Mouse (Mus musculus): ENCODE results near the gene Naa16.
"Not testable (repeated sequence)": the region's sequence is repeated elsewhere in the genome, so short reads cannot be mapped to it uniquely, and the experiment has no call there.

Gene Naa16

GRCm38 (mm10) chr14:79390265-79390926 lies at the start of gene Naa16:
TSS of gene Naa16 (minus strand) at chr14:79390778.
- DNase-seq (ENCODE audit: extremely low read depth, low read depth) = peak; percentile 52

GRCm38 (mm10) chr14:79434068-79434467 lies 43.5 kb upstream of the Naa16 start:
- no peak for DNase-seq (ENCODE audit: extremely low read depth, low read depth)

DNA sequence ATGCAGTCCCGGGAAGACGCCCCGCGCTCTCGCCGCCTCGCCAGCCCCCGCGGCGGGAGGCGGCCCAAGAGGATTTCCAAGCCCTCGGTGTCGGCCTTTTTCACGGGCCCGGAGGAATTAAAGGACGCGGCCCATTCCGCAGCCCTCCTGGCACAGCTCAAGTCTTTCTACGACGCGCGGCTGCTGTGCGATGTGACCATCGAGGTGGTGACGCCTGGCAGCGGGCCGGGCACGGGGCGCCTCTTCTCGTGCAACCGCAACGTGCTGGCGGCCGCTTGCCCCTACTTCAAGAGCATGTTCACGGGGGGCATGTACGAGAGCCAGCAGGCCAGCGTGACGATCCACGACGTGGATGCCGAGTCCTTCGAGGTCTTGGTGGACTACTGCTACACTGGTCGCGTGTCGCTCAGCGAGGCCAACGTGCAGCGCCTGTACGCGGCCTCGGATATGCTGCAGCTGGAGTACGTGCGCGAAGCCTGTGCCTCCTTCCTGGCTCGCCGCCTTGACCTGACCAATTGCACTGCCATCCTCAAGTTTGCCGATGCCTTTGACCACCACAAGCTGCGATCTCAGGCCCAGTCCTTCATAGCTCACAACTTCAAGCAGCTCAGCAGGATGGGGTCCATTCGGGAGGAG lies 36.3 kb upstream of the Naa16 start:
- not testable (repeated sequence) for DNase-seq (ENCODE audit: extremely low read depth, low read depth)

- peak; percentile 97 for DNase-seq (ENCODE audit: extremely low read depth, low read depth)
These were observed 35.6 kb upstream of the Naa16 start, which contains the start of gene Kbtbd7 for GRCm38 (mm10) chr14:79425979-79426729. TSS of gene Kbtbd7 (plus strand) at chr14:79426511.

- no peak for DNase-seq (ENCODE audit: extremely low read depth, low read depth)
These were observed 29.6 kb upstream of the Naa16 start for GRCm38 (mm10) chr14:79420083-79420685.

GRCm38 (mm10) chr14:79413121-79413520 lies 22.5 kb upstream of the Naa16 start:
- no peak for DNase-seq (ENCODE audit: extremely low read depth, low read depth)

GRCm38 (mm10) chr14:79410662-79411061 lies 20.1 kb upstream of the Naa16 start:
- no peak for DNase-seq (ENCODE audit: extremely low read depth, low read depth)

DNA sequence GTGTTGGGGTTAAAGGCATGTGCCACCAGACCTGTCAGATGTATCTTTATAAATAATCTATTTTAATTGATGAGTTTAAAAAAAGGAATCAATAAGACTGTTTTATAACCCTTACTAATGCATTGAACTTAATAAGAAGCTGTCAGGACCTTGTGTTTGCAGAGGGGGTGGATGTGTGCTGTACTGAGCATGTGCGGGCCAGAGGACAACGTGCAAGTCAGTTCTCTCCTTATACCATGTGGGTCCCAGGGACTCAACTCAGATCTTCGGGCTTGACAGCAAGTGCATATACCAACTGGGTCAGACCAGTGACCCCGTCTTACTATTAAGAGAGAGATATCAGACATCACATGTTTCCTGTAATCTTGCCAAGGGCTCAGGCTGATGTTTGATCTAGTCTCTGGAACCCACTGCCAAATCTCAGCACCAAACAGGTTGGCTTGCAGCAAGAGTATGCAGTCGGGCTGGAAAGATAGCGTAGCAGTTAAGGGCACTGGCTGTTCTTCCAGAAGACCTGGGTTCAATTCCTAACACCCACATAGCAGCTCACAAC lies 18.8 kb upstream of the Naa16 start:
- no peak for DNase-seq (ENCODE audit: extremely low read depth, low read depth)

- DNase-seq (ENCODE audit: extremely low read depth, low read depth) = no peak
These were observed 17.1 kb upstream of the Naa16 start for GRCm38 (mm10) chr14:79407641-79408040.

- peak; percentile 63 for DNase-seq (ENCODE audit: extremely low read depth, low read depth)
These were observed 6.9 kb upstream of the Naa16 start, which contains the start of gene Mtrf1 for GRCm38 (mm10) chr14:79397321-79398122. TSS of gene Mtrf1 (plus strand) at chr14:79397772.

- no peak for DNase-seq (ENCODE audit: extremely low read depth, low read depth)
These were observed 4.0 kb upstream of the Naa16 start for GRCm38 (mm10) chr14:79394564-79394963.

- DNase-seq (ENCODE audit: extremely low read depth, low read depth) = no peak
These were observed 2.7 kb upstream of the Naa16 start for GRCm38 (mm10) chr14:79393289-79393688.

DNA sequence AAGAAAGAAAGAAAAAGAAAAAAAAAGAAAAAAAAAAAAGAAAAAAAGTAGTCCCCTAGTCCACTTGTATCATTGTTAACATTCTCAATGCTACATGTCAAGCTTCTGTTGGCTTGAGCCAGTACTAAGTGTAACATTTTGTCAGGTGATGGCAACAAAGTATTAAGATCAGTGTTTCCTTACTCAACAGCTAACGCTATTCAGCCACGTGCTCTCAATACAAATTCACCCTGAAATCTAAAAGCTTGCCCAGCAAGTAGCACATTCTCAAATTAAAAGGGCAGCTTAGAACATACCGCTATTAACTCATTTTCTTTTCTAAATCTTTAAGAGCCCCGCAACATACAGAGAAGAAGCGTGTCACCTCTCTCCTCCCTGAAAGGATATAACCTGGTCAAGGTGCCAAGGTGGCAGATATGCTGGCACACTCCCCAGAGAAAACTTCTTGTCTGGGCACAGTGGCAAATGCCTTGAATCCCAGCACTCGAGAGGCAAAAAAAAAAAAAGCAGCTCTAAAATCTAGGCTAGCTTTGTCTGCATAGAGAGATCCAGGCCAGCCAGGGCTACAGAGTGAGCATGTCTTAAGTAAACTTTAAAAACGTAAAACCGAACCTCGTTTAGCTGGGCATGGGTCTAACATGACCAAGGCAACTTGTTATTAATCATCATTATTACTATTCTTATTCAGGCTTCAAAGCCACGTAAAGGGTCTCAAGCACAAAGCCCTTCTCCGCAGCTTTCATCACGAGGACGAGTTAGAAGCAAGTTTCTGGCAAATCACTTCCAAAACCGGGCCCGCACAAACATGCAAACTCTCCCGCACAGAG lies 927 bp downstream of the Naa16 start:
- no peak for DNase-seq (ENCODE audit: extremely low read depth, low read depth)

- DNase-seq (ENCODE audit: extremely low read depth, low read depth) = no peak
These were observed 2.3 kb downstream of the Naa16 start for GRCm38 (mm10) chr14:79388304-79388703.

DNA sequence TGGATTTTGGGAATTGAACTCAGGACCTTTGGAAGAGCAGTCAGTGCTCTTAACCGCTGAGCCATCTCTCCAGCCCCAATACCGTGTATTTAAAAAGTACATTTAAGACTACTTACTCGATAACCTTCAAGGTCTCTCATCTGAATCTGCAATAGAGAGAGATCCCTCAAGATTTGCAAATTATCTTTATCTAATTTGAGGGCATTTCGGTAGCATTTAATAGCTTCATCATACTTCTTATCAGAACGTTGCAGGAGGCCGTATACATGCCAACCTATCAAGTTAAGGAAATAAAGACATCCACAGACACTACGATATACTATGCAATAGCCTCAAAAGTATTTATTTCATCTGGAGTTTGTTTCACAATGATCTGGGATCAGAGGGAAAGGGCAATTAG lies 7.5 kb downstream of the Naa16 start:
- DNase-seq (ENCODE audit: extremely low read depth, low read depth) = no peak

DNA sequence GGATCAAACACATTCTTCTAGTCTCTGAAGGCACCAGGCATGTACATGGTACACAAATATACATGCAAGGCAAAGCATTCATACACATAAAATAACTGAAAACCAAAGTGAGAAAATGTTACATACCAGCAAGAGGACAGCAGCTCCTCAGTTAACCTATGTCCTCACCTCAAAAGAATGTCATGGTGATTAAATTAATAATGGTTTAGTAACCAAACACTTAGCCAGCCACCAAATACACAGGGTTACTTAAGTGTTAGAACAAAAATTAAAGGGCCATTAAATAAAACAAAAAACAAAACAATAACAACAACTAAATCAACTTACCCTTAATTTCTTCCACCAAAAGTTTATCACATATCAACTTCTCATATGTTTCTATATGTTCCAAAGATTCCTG lies 13.5 kb downstream of the Naa16 start:
- DNase-seq (ENCODE audit: extremely low read depth, low read depth) = no peak

GRCm38 (mm10) chr14:79358055-79358454 lies 32.5 kb downstream of the Naa16 start:
- no peak for DNase-seq (ENCODE audit: extremely low read depth, low read depth)

DNA sequence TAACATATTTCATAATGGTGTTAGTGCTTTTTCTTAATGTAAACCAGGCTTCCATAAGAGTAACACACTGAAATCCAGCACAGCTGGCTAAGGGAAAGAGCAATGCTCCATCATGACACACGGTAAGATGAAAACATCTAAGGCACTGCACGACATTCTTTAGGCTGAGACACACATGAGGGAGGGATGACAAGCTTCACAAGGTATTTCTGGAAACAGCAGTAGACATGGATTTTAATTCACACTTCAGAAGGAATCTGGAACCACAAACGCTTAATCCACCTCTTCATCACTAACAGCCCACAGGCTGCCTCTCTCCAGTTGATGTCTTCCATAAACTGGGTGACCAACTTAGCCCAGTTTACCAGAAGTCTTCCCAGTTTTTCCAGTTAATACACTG lies 44.2 kb downstream of the Naa16 start:
- DNase-seq (ENCODE audit: extremely low read depth, low read depth) = no peak

DNA sequence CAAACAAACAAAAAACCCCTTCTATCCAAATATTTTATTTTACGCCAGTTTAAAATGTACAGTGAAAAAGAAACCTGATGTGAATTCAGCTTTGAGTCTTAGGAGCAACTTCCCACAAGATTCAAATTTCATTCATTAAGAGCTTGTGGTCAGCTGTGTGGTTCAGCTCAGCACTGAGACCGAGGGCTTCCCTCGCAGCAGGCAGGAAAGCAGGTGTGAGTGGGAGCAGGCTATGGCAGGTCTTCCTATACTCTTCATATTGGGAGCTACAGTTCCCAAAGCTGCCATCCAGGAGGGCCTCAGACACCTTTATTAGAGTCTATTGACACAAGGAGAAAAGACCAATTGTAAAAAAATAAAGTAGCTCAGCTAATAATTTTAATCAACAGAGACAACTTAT lies 55.0 kb downstream of the Naa16 start:
- DNase-seq (ENCODE audit: extremely low read depth, low read depth) = no peak

GRCm38 (mm10) chr14:79331936-79332335 lies 58.6 kb downstream of the Naa16 start:
- DNase-seq (ENCODE audit: extremely low read depth, low read depth) = no peak

All from MEL-GATA-1-ER (cell line).